ENCODE assay signal across 8 mouse cellular contexts in the genomic region with DNA sequence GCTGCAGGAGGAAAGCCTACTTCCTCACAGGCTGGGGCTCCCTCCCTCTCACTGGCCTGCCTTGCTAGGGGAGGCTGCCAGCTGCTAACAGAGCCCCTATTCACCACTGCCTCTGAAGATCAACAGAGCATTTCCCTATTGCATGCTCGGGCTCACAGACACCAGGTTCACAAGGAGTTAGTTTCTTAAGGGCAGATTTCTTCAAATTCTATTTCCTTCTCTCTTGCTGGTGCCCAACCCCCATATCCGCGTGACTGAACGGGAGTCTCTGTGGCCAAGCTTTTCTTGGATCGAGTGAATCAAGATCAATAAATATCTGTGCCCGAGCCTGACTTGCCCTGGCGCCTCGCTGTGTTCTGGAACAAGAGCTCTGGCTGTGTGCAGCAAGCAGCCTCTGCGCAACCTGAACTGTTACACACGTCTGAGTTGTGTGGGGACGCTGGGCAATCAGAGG.
DNase-seq lines count a peak whose midpoint lies in the region; ATAC-seq and TF ChIP-seq lines count a peak whose summit lies in the region.
"Had no signal": no experiment of that assay in that cellular context is flagged by ENCODE, and none has a peak within 500 bp of the region (broad histone marks: within the 10 kb centered on the region; RNA-seq: fewer than 3 reads in every experiment).

No protein-coding gene starts in this region.

- H3K9me3 ChIP-seq in lung, postnatal 0 days (ENCODE audit: low read length), result no peaks in the 10 kb centered on the region
- H3K9me3 ChIP-seq in forebrain, postnatal 0 days (ENCODE audit: low read length), result no peaks in the 10 kb centered on the region
- no peaks in the 10 kb centered on the region for H3K9me3 ChIP-seq in neural tube, embryonic 13.5 days
- H3K9me3 ChIP-seq: lung, embryonic 15.5 days had no signal

- peaks cover 9% of the 10 kb centered on the region; the same call in 1 of the 2 replicates for H3K4me1 ChIP-seq in lung, postnatal 0 days (ENCODE audit: insufficient read depth, low read depth, low read length)
- H3K4me1 ChIP-seq in forebrain, postnatal 0 days (ENCODE audit: insufficient read depth), result no peaks in the 10 kb centered on the region
- H3K4me1 ChIP-seq in neural tube, embryonic 13.5 days (replicated peaks), result peaks cover 9% of the 10 kb centered on the region

- WGBS in lung, postnatal 0 days, result 39% methylated on average over 11 of the region's 11 CpGs
- 30% methylated on average over 11 of the region's 11 CpGs for WGBS in forebrain, postnatal 0 days
- WGBS in neural tube, embryonic 13.5 days, result 32% methylated on average over 11 of the region's 11 CpGs

- no peak for TF ChIP-seq CTCF in lung, postnatal 0 days (IDR thresholded peaks at IDR 0.05)
- TF ChIP-seq CTCF in forebrain, postnatal 0 days (IDR thresholded peaks at IDR 0.05; ENCODE audit: low read depth), result no peak

- DNase-seq in lung, postnatal 0 days (ENCODE audit: low spot score), result peak; percentile 7
- DNase-seq in lung, adult 18-20 months, result no peak
- DNase-seq in forebrain, postnatal 0 days, result peak; percentile 25
- peak; percentile 41 to 44 for DNase-seq in layer of hippocampus, postnatal 36 days

- H3K9ac ChIP-seq in lung, postnatal 0 days (replicated peaks; ENCODE audit: low read depth), result no peak overlapping the region
- no peak overlapping the region for H3K9ac ChIP-seq in forebrain, postnatal 0 days
- no peak overlapping the region for H3K9ac ChIP-seq in neural tube, embryonic 13.5 days
- H3K9ac ChIP-seq: lung, embryonic 15.5 days had no signal

- no peak overlapping the region for H3K27ac ChIP-seq in lung, postnatal 0 days (ENCODE audit: low read length)
- no peak overlapping the region for H3K27ac ChIP-seq in forebrain, postnatal 0 days (ENCODE audit: low read depth, low read length)
- H3K27ac ChIP-seq in neural tube, embryonic 13.5 days (replicated peaks), result peak overlapping the region; percentile 29; the same call in 1 of the 2 replicates
- H3K27ac ChIP-seq: lung, embryonic 15.5 days had no signal

- H3K4me3 ChIP-seq in lung, postnatal 0 days (ENCODE audit: low read depth, low read length), result no peak overlapping the region
- no peak overlapping the region for H3K4me3 ChIP-seq in forebrain, postnatal 0 days (ENCODE audit: low read depth, low read length)
- no peak overlapping the region for H3K4me3 ChIP-seq in neural tube, embryonic 13.5 days
- H3K4me3 ChIP-seq: lung, embryonic 15.5 days had no signal

- H3K4me2 ChIP-seq in lung, postnatal 0 days (replicated peaks; ENCODE audit: low read depth, low read length), result no peak overlapping the region
- no peak overlapping the region for H3K4me2 ChIP-seq in forebrain, postnatal 0 days (ENCODE audit: low read depth)
- H3K4me2 ChIP-seq in neural tube, embryonic 13.5 days, result 0 out of 2 replicates have a peak overlapping the region, but pooled peaks have one; percentile 9
- H3K4me2 ChIP-seq: lung, embryonic 15.5 days had no signal

- H3K27me3 ChIP-seq in lung, postnatal 0 days (replicated peaks; ENCODE audit: insufficient read depth, low read length), result no peaks in the 10 kb centered on the region
- H3K27me3 ChIP-seq in forebrain, postnatal 0 days (ENCODE audit: insufficient read depth, low read length), result no peaks in the 10 kb centered on the region
- H3K27me3 ChIP-seq in neural tube, embryonic 13.5 days, result no peaks in the 10 kb centered on the region
- H3K27me3 ChIP-seq: lung, embryonic 15.5 days had no signal

- no peaks in the 10 kb centered on the region for H3K36me3 ChIP-seq in lung, postnatal 0 days (ENCODE audit: insufficient read depth, low read length)
- no peaks in the 10 kb centered on the region for H3K36me3 ChIP-seq in forebrain, postnatal 0 days (ENCODE audit: insufficient read depth)
- no peaks in the 10 kb centered on the region for H3K36me3 ChIP-seq in neural tube, embryonic 13.5 days
- H3K36me3 ChIP-seq: lung, embryonic 15.5 days had no signal

- ATAC-seq in lung, postnatal 0 days, result no peak
- ATAC-seq in forebrain, postnatal 0 days, result peak; percentile 88
- peak; percentile 83 for ATAC-seq in neural tube, embryonic 13.5 days (ENCODE audit: low read depth)
- ATAC-seq in megakaryocyte progenitor cell, adult 5-6 weeks (replicated peaks; ENCODE audit: poor library complexity), result no peak
- ATAC-seq in granulocyte monocyte progenitor cell, adult 5-6 weeks (replicated peaks; ENCODE audit: poor library complexity, severe bottlenecking), result no peak

- no peak for TF ChIP-seq EP300 in lung, postnatal 0 days (IDR thresholded peaks at IDR 0.05)

Comparison
In these comparisons a context has a peak if more than half of its experiments do, and no peak if none do; other contexts are left out.
1. DNase-seq: peak in lung, postnatal 0 days (single experiment), forebrain, postnatal 0 days (single experiment) and layer of hippocampus, postnatal 36 days (2 of 2); none in lung, adult 18-20 months (0 of 2).
2. ATAC-seq: peak in forebrain, postnatal 0 days (single experiment) and neural tube, embryonic 13.5 days (single experiment); none in lung, postnatal 0 days (single experiment), megakaryocyte progenitor cell, adult 5-6 weeks (single experiment) and granulocyte monocyte progenitor cell, adult 5-6 weeks (single experiment).